Mouse (Mus musculus) hindbrain, embryonic 13.5 days (tissue): ENCODE results near the gene Tubgcp6. TPM values are rescaled to one million over a fixed set of nuclear protein-coding genes. Genes with fewer than 3 reads are reported as not detected.

Experiments
- ATAC-seq: fragments of 200-750 bp; cut with Nextera tagmentation; 2 replicates; pipeline ENCODE4 v1.8.0; 2017; ENCODE audit warnings: moderate TSS enrichment; ENCODE audit not compliant: low FRiP score
- H3K27ac ChIP-seq: fragments of 300-500 bp; sonication (generic); 2 replicates; pipeline ENCODE4 v1.5.1; 2015; ENCODE audit warnings: inconsistent platforms, mild to moderate bottlenecking, moderate library complexity
- H3K27me3 ChIP-seq: fragments of 300-500 bp; sonication (generic); 2 replicates; pipeline ENCODE4 v1.6.1; 2015; ENCODE audit warnings: mild to moderate bottlenecking, inconsistent platforms
- H3K36me3 ChIP-seq: fragments of 300-500 bp; sonication (generic); 2 replicates; pipeline ENCODE4 v1.6.1; 2015; ENCODE audit warnings: mild to moderate bottlenecking, inconsistent platforms
- H3K4me1 ChIP-seq: fragments of 300-500 bp; sonication (generic); replicated peaks from 2 replicates; pipeline ENCODE4 v1.6.1; 2015; ENCODE audit warnings: inconsistent platforms
- H3K4me2 ChIP-seq: fragments of 300-500 bp; sonication (generic); 2 replicates; pipeline ENCODE4 v1.6.1; 2015; ENCODE audit warnings: inconsistent platforms, mild to moderate bottlenecking, moderate library complexity
- H3K4me3 ChIP-seq: fragments of 300-500 bp; sonication (generic); 2 replicates; pipeline ENCODE4 v1.5.1; 2015; ENCODE audit warnings: mild to moderate bottlenecking, inconsistent platforms
- H3K9ac ChIP-seq: fragments of 300-500 bp; sonication (generic); 2 replicates; pipeline ENCODE4 v1.6.1; 2015; ENCODE audit warnings: mild to moderate bottlenecking, inconsistent platforms
- H3K9me3 ChIP-seq: fragments of 300-500 bp; sonication (generic); 2 replicates; pipeline ENCODE4 v1.6.1; 2016; ENCODE audit warnings: inconsistent platforms
- WGBS: fragments of 180-500 bp; shearing (Covaris S2); methylation state at CpG from one replicate; pipeline ENCODE4 v1.1.7; 2015; 5-methylcytosine and 5-hydroxymethylcytosine counted together
- microRNA-seq: library from miRNA; unstranded; fragments of <30 nt; microRNA quantifications from one replicate; pipeline ENCODE4, GENCODE M21; 2016
- polyA plus RNA-seq: library from polyadenylated mRNA; unstranded; fragments of >200 nt; fragmentation: Nextera tagmentation; extraction: Ambion mirVana; gene quantifications from 2 replicates; pipeline ENCODE4 v1.2.1, GENCODE M21; 2015

Gene Tubgcp6
- polyA plus RNA-seq, 1 experiment from 2014 or later: 17.5 TPM

- Histone ChIP-seq H3K27me3 (peaks cover 55% of the 10 kb centered on the region), H3K4me2 (peak overlapping the region; percentile 83), H3K4me1 (peaks cover 27% of the 10 kb centered on the region), H3K9ac (peak overlapping the region; percentile 82), H3K27ac (peak overlapping the region; percentile 83), H3K36me3 (no peaks in the 10 kb centered on the region), H3K4me3 (peak overlapping the region; percentile 66), H3K9me3 (no peaks in the 10 kb centered on the region)
- peak; percentile 66 for ATAC-seq
- 2% methylated on average over 44 of the region's 48 CpGs for WGBS
Observed at GRCm38 (mm10) chr15:89060032-89060681, 62.8 kb downstream of the Tubgcp6 start.

GRCm38 (mm10) chr15:89059161-89059931, 63.6 kb downstream of the Tubgcp6 start, which contains the start of gene Panx2:
Gene Panx2, plus strand, starts transcription at chr15:89059734.
- Histone ChIP-seq H3K4me1 (peaks cover 27% of the 10 kb centered on the region), H3K27me3 (peaks cover 53% of the 10 kb centered on the region), H3K27ac (peak within 1 kb of the TSS; percentile 83), H3K9ac (peak within 1 kb of the TSS; percentile 82), H3K36me3 (no peaks in the 10 kb centered on the region), H3K9me3 (no peaks in the 10 kb centered on the region), H3K4me3 (peak within 1 kb of the TSS; percentile 66), H3K4me2 (peak within 1 kb of the TSS; percentile 83)
- ATAC-seq: peak; percentile 60
- WGBS: 1% methylated on average over 34 of the region's 57 CpGs

- ATAC-seq: no peak
- 31% methylated on average over 6 of the region's 6 CpGs for WGBS
- Histone ChIP-seq H3K9ac (peak overlapping the region; percentile 82), H3K4me2 (peak overlapping the region; percentile 83), H3K27ac (no peak overlapping the region), H3K36me3 (no peaks in the 10 kb centered on the region), H3K9me3 (no peaks in the 10 kb centered on the region), H3K27me3 (peaks cover 52% of the 10 kb centered on the region), H3K4me1 (peaks cover 27% of the 10 kb centered on the region), H3K4me3 (peak overlapping the region; percentile 66)
Observed at GRCm38 (mm10) chr15:89058736-89059135, 64.2 kb downstream of the Tubgcp6 start.

GRCm38 (mm10) chr15:89054666-89055065, 68.2 kb downstream of the Tubgcp6 start:
- ATAC-seq: no peak
- Histone ChIP-seq H3K9me3 (no peaks in the 10 kb centered on the region), H3K36me3 (no peaks in the 10 kb centered on the region), H3K4me3 (no peak overlapping the region), H3K27me3 (peaks cover 23% of the 10 kb centered on the region), H3K4me2 (no peak overlapping the region), H3K27ac (no peak overlapping the region), H3K4me1 (peaks cover 8% of the 10 kb centered on the region; the same call in 1 of the 2 replicates), H3K9ac (no peak overlapping the region)
- 91% methylated on average over 7 of the region's 7 CpGs for WGBS

Small RNA genes within 50 kb of the gene (microRNA-seq; reads per million reads assigned to microRNA genes)
- gene Mir7118: 0.70 reads per million

Other genes starting within 250 kb of the Tubgcp6 start
- gene Ttll8, start 168.7 kb downstream of the Tubgcp6 start, polyA plus RNA-seq: not detected in 2 replicates
- 8.2 and 11.8 TPM in 2 replicates for gene Mlc1, start 144.1 kb downstream of the Tubgcp6 start, polyA plus RNA-seq
- gene Mov10l1, start 140.2 kb downstream of the Tubgcp6 start, polyA plus RNA-seq: not detected in 2 replicates
- 3.8 and 4.1 TPM in 2 replicates for gene Panx2, start 63.4 kb downstream of the Tubgcp6 start, polyA plus RNA-seq
- gene Trabd, start 48.0 kb downstream of the Tubgcp6 start, polyA plus RNA-seq: 38.8 and 39.5 TPM in 2 replicates
- 19.9 and 20.7 TPM in 2 replicates for gene Selenoo, start 34.0 kb downstream of the Tubgcp6 start, polyA plus RNA-seq
- gene Hdac10, start 5.6 kb upstream of the Tubgcp6 start, polyA plus RNA-seq: 24.3 and 24.5 TPM in 2 replicates
- gene Mapk12, start 17.6 kb upstream of the Tubgcp6 start, polyA plus RNA-seq: 5.9 and 7.1 TPM in 2 replicates
- 36.1 and 36.5 TPM in 2 replicates for gene Mapk11, start 26.5 kb upstream of the Tubgcp6 start, polyA plus RNA-seq
- gene Plxnb2, start 57.7 kb upstream of the Tubgcp6 start, polyA plus RNA-seq: 99.2 and 104 TPM in 2 replicates
- gene Dennd6b, start 73.4 kb upstream of the Tubgcp6 start, polyA plus RNA-seq: 75.1 and 86.5 TPM in 2 replicates
- gene Ppp6r2, start 88.4 kb upstream of the Tubgcp6 start, polyA plus RNA-seq: 82.8 and 87.3 TPM in 2 replicates
- 78.4 and 83.3 TPM in 2 replicates for gene Sbf1, start 192.2 kb upstream of the Tubgcp6 start, polyA plus RNA-seq
- not detected in 2 replicates for gene Adm2, start 199.6 kb upstream of the Tubgcp6 start, polyA plus RNA-seq
- gene Miox, start 211.3 kb upstream of the Tubgcp6 start, polyA plus RNA-seq: not detected in 2 replicates
- gene Lmf2, start 232.5 kb upstream of the Tubgcp6 start, polyA plus RNA-seq: 32.2 and 32.6 TPM in 2 replicates
- 104 TPM in 2 replicates for gene Ncaph2, start 232.6 kb upstream of the Tubgcp6 start, polyA plus RNA-seq